Comparison of ENCODE assay signal across 7 mouse cellular contexts in the genomic region with DNA sequence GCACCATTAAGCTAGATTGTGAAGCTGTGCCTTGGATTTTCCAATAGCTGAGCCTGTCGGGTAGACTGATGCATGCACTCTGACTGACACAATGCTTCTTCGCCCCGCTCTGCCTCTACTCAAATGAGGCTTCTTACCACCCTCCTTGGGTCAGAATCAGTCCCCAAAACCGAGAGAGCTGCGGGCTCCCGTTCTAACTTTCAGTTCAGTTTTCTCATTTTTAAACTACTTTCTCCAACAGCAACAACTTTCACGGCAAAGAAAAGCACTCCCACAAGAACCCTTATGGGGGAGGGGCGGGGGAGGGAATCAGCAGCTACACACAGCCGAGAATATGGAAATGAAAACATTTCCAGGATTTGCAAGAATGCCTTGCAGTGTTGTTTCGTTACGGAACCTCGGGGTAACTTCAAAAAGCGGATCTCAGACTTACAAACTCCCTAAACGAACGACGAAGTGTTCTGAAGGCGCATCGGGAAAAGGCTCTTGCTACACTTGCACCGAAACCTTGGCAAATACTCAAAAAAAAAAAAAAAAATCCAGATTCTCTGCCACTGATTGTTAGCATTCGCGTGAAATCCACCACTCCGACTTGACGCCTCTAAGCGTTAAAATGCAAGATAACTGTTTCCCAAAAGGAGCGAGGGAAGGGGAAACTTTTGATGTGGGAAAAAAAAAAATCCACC. TPM values are rescaled to one million over a fixed set of nuclear protein-coding genes. Genes with fewer than 3 reads are reported as not detected.
A peak's percentile ranks its signal among the peaks of the same experiment; 100 is the strongest.
DNase-seq lines count a peak whose midpoint lies in the region; ATAC-seq and TF ChIP-seq lines count a peak whose summit lies in the region.

No protein-coding gene starts in this region.

- peak overlapping the region; percentile 66 for H3K4me3 ChIP-seq in C2C12 (ENCODE audit: insufficient read depth, poor library complexity, severe bottlenecking)
- H3K4me3 ChIP-seq in heart, embryonic 11.5 days (ENCODE audit: low read depth, low read length), result peak overlapping the region; percentile 92
- peak overlapping the region; percentile 79 for H3K4me3 ChIP-seq in macrophage (ENCODE audit: inconsistent target)

- under 1% methylated on average over 25 of the region's 25 CpGs for WGBS in heart, embryonic 11.5 days (ENCODE audit: insufficient replicate concordance)
- WGBS in macrophage (ENCODE audit: missing documents), result under 1% methylated on average over 25 of the region's 25 CpGs

- H3K79me3 ChIP-seq in C2C12 (ENCODE audit: low read depth), result peaks cover 50% of the 10 kb centered on the region

- ATAC-seq in heart, embryonic 11.5 days (replicated peaks; ENCODE audit: insufficient number of reproducible peaks, low FRiP score, low TSS enrichment), result no peak

- H3K9me3 ChIP-seq in heart, embryonic 11.5 days (replicated peaks; ENCODE audit: control insufficient read depth, low read length), result no peaks in the 10 kb centered on the region

- H3K79me2 ChIP-seq in C2C12 (ENCODE audit: control insufficient read depth, insufficient read depth), result peaks cover 58% of the 10 kb centered on the region
- H3K79me2 ChIP-seq in macrophage (ENCODE audit: inconsistent target), result peaks cover 49% of the 10 kb centered on the region

- peak; percentile 53 for DNase-seq in 416B (ENCODE audit: low read depth)
- peak; percentile 21 for DNase-seq in cerebellum, postnatal 36 days
- DNase-seq in kidney, postnatal 10 days, result peak; percentile 73
- peak; percentile 58 for DNase-seq in splenic B cell, adult 2 months (ENCODE audit: low read depth, low spot score)

- peak overlapping the region; percentile 98 for H3K27ac ChIP-seq in heart, embryonic 11.5 days (ENCODE audit: low read depth, low read length)
- H3K27ac ChIP-seq in macrophage, result peak overlapping the region; percentile 85

- H3K4me1 ChIP-seq in heart, embryonic 11.5 days (ENCODE audit: control insufficient read depth, insufficient read depth, low read length), result peaks cover 13% of the 10 kb centered on the region

- H3K9ac ChIP-seq in heart, embryonic 11.5 days (ENCODE audit: low read depth, low read length), result peak overlapping the region; percentile 98

- peak overlapping the region; percentile 95 for H3ac ChIP-seq in C2C12 (ENCODE audit: control insufficient read depth, insufficient read length, low read depth)

- no peak for TF ChIP-seq CTCF in C2C12 (IDR thresholded peaks at IDR 0.05; ENCODE audit: control insufficient read depth, insufficient read depth, insufficient read length)

- no peaks in the 10 kb centered on the region for H3K27me3 ChIP-seq in C2C12 (ENCODE audit: control insufficient read depth, insufficient read depth, insufficient read length)
- no peaks in the 10 kb centered on the region for H3K27me3 ChIP-seq in heart, embryonic 11.5 days (ENCODE audit: control insufficient read depth, insufficient read depth, low read length)
- no peaks in the 10 kb centered on the region for H3K27me3 ChIP-seq in splenic B cell, adult 2 months (ENCODE audit: control insufficient read depth, insufficient read depth, low read length, poor library complexity, severe bottlenecking)

- peaks cover 40% of the 10 kb centered on the region for H3K36me3 ChIP-seq in C2C12 (ENCODE audit: control insufficient read depth, insufficient read depth)
- peaks cover 7% of the 10 kb centered on the region for H3K36me3 ChIP-seq in heart, embryonic 11.5 days (ENCODE audit: control insufficient read depth, insufficient read depth, low read length)
- H3K36me3 ChIP-seq in macrophage (ENCODE audit: inconsistent target), result peaks cover 13% of the 10 kb centered on the region; the same call in 1 of the 2 replicates
- peaks cover 2% of the 10 kb centered on the region; the same call in 1 of the 2 replicates for H3K36me3 ChIP-seq in splenic B cell, adult 2 months (ENCODE audit: control insufficient read depth, insufficient read depth, low read length, poor library complexity, severe bottlenecking)

- H3K4me2 ChIP-seq in heart, embryonic 11.5 days, result peak overlapping the region; percentile 89

TF ChIP-seq in C2C12, 6 proteins besides CTCF, POLR2A, EP300 and RAD21:
- no peak for TF ChIP-seq MYOG (IDR thresholded peaks at IDR 0.05; ENCODE audit: control insufficient read depth, extremely low read depth, insufficient read length)
- no peak for TF ChIP-seq MYOD1 (IDR thresholded peaks at IDR 0.05; ENCODE audit: control insufficient read depth, insufficient read length, low read depth)
- TF ChIP-seq MAX (IDR thresholded peaks at IDR 0.05), result no peak
- no peak for TF ChIP-seq CEBPB (IDR thresholded peaks at IDR 0.05; ENCODE audit: low read depth)
- TF ChIP-seq FOSL1 (IDR thresholded peaks at IDR 0.05; ENCODE audit: insufficient read depth, low read length, poor library complexity, severe bottlenecking), result no peak
- TF ChIP-seq USF1 (IDR thresholded peaks at IDR 0.05; ENCODE audit: low read depth), result no peak
TF ChIP-seq in C2C12: peak in this region for 0.

RNA-seq across cellular contexts. Expression of gene Dek, which starts 1.0 kb away (rescaled TPM):
- polyA plus RNA-seq in C2C12 (2012; fragmentation: generic; extraction: Trizol), result 34.9 TPM
- 165 and 200 TPM in 2 replicates for polyA plus RNA-seq in heart, embryonic 11.5 days (2014; fragmentation: Nextera tagmentation; extraction: Ambion mirVana)
- 100 to 1,000 TPM in 15 of 26 experiments, 10 to 100 TPM in 11; 49.4 to 191 (median 109) TPM for total RNA-seq in macrophage (2018; cell fraction: chromatin; rRNA removed)
- total RNA-seq in macrophage (2018; cell fraction: cytosol; rRNA removed), result 100 to 1,000 TPM in 23 of 26 experiments, 10 to 100 TPM in 3; 82.4 to 145 (median 115) TPM
- 100 to 1,000 TPM in 16 of 26 experiments, 10 to 100 TPM in 10; 57.8 to 176 (median 116) TPM for total RNA-seq in macrophage (2018; cell fraction: nucleus; rRNA removed)
- polyA plus RNA-seq in macrophage (2018), result 137 to 145 TPM (median 138 TPM) in 3 replicates

RNA-seq across cellular contexts. Expression of gene Rnf144b, which starts 17.5 kb away (rescaled TPM):
- polyA plus RNA-seq in C2C12 (2012; fragmentation: generic; extraction: Trizol) (0.28 TPM), macrophage (2018) (18.6 to 49.6 TPM (median 33.3 TPM) in 3 replicates)
- 1.6 TPM in 2 replicates for polyA plus RNA-seq in heart, embryonic 11.5 days (2014; fragmentation: Nextera tagmentation; extraction: Ambion mirVana)
- 10 to 100 TPM in 14 of 26 experiments, 1 to 10 TPM in 12; 2.0 to 44.6 (median 11.4) TPM for total RNA-seq in macrophage (2018; cell fraction: chromatin; rRNA removed)
- total RNA-seq in macrophage (2018; cell fraction: cytosol; rRNA removed), result 10 to 100 TPM in 25 of 26 experiments, 1 to 10 TPM in 1; 5.7 to 76.1 (median 28.5) TPM
- total RNA-seq in macrophage (2018; cell fraction: nucleus; rRNA removed), result 10 to 100 TPM in 24 of 26 experiments, 1 to 10 TPM in 2; 6.8 to 60.5 (median 21.5) TPM

Comparison
In these comparisons a context has a peak if more than half of its experiments do, and no peak if none do; other contexts are left out.
1. DNase-seq: peak in every context shown above with its lines; median percentile 73 in kidney, postnatal 10 days; 58 in splenic B cell, adult 2 months; 53 in 416B; 21 in cerebellum, postnatal 36 days.